Mouse (Mus musculus): ENCODE data around the gene Alkbh6.
A peak's percentile ranks its signal among the peaks of the same experiment; 100 is the strongest.

- no peak for TF ChIP-seq CTCF (IDR thresholded peaks at IDR 0.05; ENCODE audit: control insufficient read depth, insufficient read depth, low read length)
- peak; percentile 60; the same call in 1 of the 2 replicates for TF ChIP-seq POLR2A (IDR thresholded peaks at IDR 0.05; ENCODE audit: borderline replicate concordance, control insufficient read depth, low read depth, low read length)
These were observed 28.4 kb upstream of the Alkbh6 start, which contains the start of the genes Thap8 and Wdr62 for GRCm38 (mm10) chr7:30279951-30280669.
